Mouse (Mus musculus): ENCODE results near the gene Olfr322. TPM values are rescaled to one million over a fixed set of nuclear protein-coding genes. Genes with fewer than 3 reads are reported as not detected.

Olfr322 gene
- total RNA-seq (2014; rRNA removed; ENCODE audit: low replicate concordance) (not detected in 2 replicates), polyA plus RNA-seq (2015; fragmentation: Nextera tagmentation; extraction: Ambion mirVana) (not detected in 2 replicates)

DNA sequence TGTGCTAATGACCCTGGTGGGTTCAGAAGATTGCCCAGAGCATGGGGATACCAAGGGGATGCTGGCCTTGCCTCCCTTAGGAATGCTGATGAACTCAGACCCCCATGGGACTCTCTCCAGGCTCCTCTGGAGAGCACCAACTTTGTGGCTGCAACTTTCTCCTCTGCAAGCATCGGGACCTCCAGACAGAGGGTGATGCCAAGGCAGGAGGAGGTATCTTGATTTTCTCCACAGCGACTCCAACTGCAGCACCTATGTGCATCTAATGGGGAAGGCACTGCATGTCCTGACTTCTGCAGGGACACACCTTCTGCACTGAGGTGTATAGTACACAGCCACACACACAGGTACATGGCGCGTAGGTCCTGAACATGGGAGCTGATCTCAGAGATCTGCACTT lies at the start of gene Olfr322:
TSS of gene Olfr322 (plus strand) at position 187 of the 400 bp plus-strand sequence.
- no peaks in the 10 kb centered on the region for H3K27me3 ChIP-seq (ENCODE audit: control insufficient read depth, insufficient read depth, low read length)
- H3K4me1 ChIP-seq (ENCODE audit: control insufficient read depth, insufficient read depth) = no peaks in the 10 kb centered on the region
- WGBS = 80% methylated on average over 4 of the region's 4 CpGs
- no peak within 1 kb of the TSS for H3K9ac ChIP-seq (replicated peaks; ENCODE audit: low read depth, low read length)
- DNase-seq (ENCODE audit: low spot score) (no peak), ATAC-seq (ENCODE audit: insufficient read depth, low read depth) (no peak)
- no peaks in the 10 kb centered on the region for H3K36me3 ChIP-seq (replicated peaks; ENCODE audit: control insufficient read depth, insufficient read depth, low read length)
- H3K9me3 ChIP-seq (replicated peaks; ENCODE audit: control insufficient read depth, low read length) = no peaks in the 10 kb centered on the region
- H3K27ac ChIP-seq (ENCODE audit: low read depth) = no peak within 1 kb of the TSS
- TF ChIP-seq CTCF (IDR thresholded peaks at IDR 0.05; ENCODE audit: low read depth) = no peak
- no peak for TF ChIP-seq EP300 (IDR thresholded peaks at IDR 0.05; ENCODE audit: low read depth)
- no peak within 1 kb of the TSS for H3K4me3 ChIP-seq (ENCODE audit: low read depth, low read length)
- no peak within 1 kb of the TSS for H3K4me2 ChIP-seq (ENCODE audit: low read depth, low read length)

GRCm38 (mm10) chr11:58613359-58613758 lies 45.2 kb upstream of the Olfr322 start:
- H3K27ac ChIP-seq (ENCODE audit: low read depth) = no peak overlapping the region
- ATAC-seq (ENCODE audit: insufficient read depth, low read depth) (no peak), DNase-seq (ENCODE audit: low spot score) (no peak)
- no peak for TF ChIP-seq EP300 (IDR thresholded peaks at IDR 0.05; ENCODE audit: low read depth)
- TF ChIP-seq CTCF (IDR thresholded peaks at IDR 0.05; ENCODE audit: low read depth) = no peak
- no peaks in the 10 kb centered on the region for H3K36me3 ChIP-seq (replicated peaks; ENCODE audit: control insufficient read depth, insufficient read depth, low read length)
- no peaks in the 10 kb centered on the region for H3K27me3 ChIP-seq (ENCODE audit: control insufficient read depth, insufficient read depth, low read length)
- no peak overlapping the region for H3K9ac ChIP-seq (replicated peaks; ENCODE audit: low read depth, low read length)
- 57% methylated on average over 3 of the region's 3 CpGs for WGBS
- no peaks in the 10 kb centered on the region for H3K4me1 ChIP-seq (ENCODE audit: control insufficient read depth, insufficient read depth)
- H3K9me3 ChIP-seq (replicated peaks; ENCODE audit: control insufficient read depth, low read length) = no peaks in the 10 kb centered on the region
- H3K4me3 ChIP-seq (ENCODE audit: low read depth, low read length) = no peak overlapping the region
- H3K4me2 ChIP-seq (ENCODE audit: low read depth, low read length) = no peak overlapping the region

GRCm38 (mm10) chr11:58614526-58614925 lies 44.1 kb upstream of the Olfr322 start:
- no peak overlapping the region for H3K4me3 ChIP-seq (ENCODE audit: low read depth, low read length)
- DNase-seq (ENCODE audit: low spot score) (no peak), ATAC-seq (ENCODE audit: insufficient read depth, low read depth) (no peak)
- no peak for TF ChIP-seq EP300 (IDR thresholded peaks at IDR 0.05; ENCODE audit: low read depth)
- TF ChIP-seq CTCF (IDR thresholded peaks at IDR 0.05; ENCODE audit: low read depth) = no peak
- H3K4me2 ChIP-seq (ENCODE audit: low read depth, low read length) = no peak overlapping the region
- no peak overlapping the region for H3K9ac ChIP-seq (replicated peaks; ENCODE audit: low read depth, low read length)
- H3K9me3 ChIP-seq (replicated peaks; ENCODE audit: control insufficient read depth, low read length) = no peaks in the 10 kb centered on the region
- no peak overlapping the region for H3K27ac ChIP-seq (ENCODE audit: low read depth)
- H3K27me3 ChIP-seq (ENCODE audit: control insufficient read depth, insufficient read depth, low read length) = no peaks in the 10 kb centered on the region
- no peaks in the 10 kb centered on the region for H3K36me3 ChIP-seq (replicated peaks; ENCODE audit: control insufficient read depth, insufficient read depth, low read length)
- H3K4me1 ChIP-seq (ENCODE audit: control insufficient read depth, insufficient read depth) = no peaks in the 10 kb centered on the region

GRCm38 (mm10) chr11:58615975-58616374 lies 42.6 kb upstream of the Olfr322 start, which contains the start of gene 2210407C18Rik:
2210407C18Rik (minus strand) TSS chr11:58616075.
- no peaks in the 10 kb centered on the region for H3K4me1 ChIP-seq (ENCODE audit: control insufficient read depth, insufficient read depth)
- H3K4me2 ChIP-seq (ENCODE audit: low read depth, low read length) = no peak within 1 kb of the TSS

GRCm38 (mm10) chr11:58618369-58618768 lies 40.2 kb upstream of the Olfr322 start:
- H3K27me3 ChIP-seq (ENCODE audit: control insufficient read depth, insufficient read depth, low read length) = no peaks in the 10 kb centered on the region

More at GRCm38 (mm10) chr11:58615975-58616374, 42.6 kb upstream of the Olfr322 start, which contains the start of gene 2210407C18Rik:
- Histone ChIP-seq H3K9me3 (replicated peaks; ENCODE audit: control insufficient read depth, low read length) (no peaks in the 10 kb centered on the region), H3K27me3 (ENCODE audit: control insufficient read depth, insufficient read depth, low read length) (no peaks in the 10 kb centered on the region), H3K36me3 (replicated peaks; ENCODE audit: control insufficient read depth, insufficient read depth, low read length) (no peaks in the 10 kb centered on the region), H3K27ac (ENCODE audit: low read depth) (no peak within 1 kb of the TSS), H3K9ac (replicated peaks; ENCODE audit: low read depth, low read length) (no peak within 1 kb of the TSS), H3K4me3 (ENCODE audit: low read depth, low read length) (no peak within 1 kb of the TSS)
- TF ChIP-seq EP300 (IDR thresholded peaks at IDR 0.05; ENCODE audit: low read depth) = no peak
- no peak for TF ChIP-seq CTCF (IDR thresholded peaks at IDR 0.05; ENCODE audit: low read depth)
- no peak for DNase-seq (ENCODE audit: low spot score)
- ATAC-seq (ENCODE audit: insufficient read depth, low read depth) = no peak
- 87% methylated on average over 4 of the region's 4 CpGs for WGBS

GRCm38 (mm10) chr11:58618793-58619192 lies 39.8 kb upstream of the Olfr322 start:
- DNase-seq (ENCODE audit: low spot score) = no peak
- no peaks in the 10 kb centered on the region for H3K4me1 ChIP-seq (ENCODE audit: control insufficient read depth, insufficient read depth)
- H3K9me3 ChIP-seq (replicated peaks; ENCODE audit: control insufficient read depth, low read length) = no peaks in the 10 kb centered on the region
- ATAC-seq (ENCODE audit: insufficient read depth, low read depth) = no peak
- H3K9ac ChIP-seq (replicated peaks; ENCODE audit: low read depth, low read length) = no peak overlapping the region
- TF ChIP-seq CTCF (IDR thresholded peaks at IDR 0.05; ENCODE audit: low read depth) (no peak), EP300 (IDR thresholded peaks at IDR 0.05; ENCODE audit: low read depth) (no peak)
- H3K4me3 ChIP-seq (ENCODE audit: low read depth, low read length) = no peak overlapping the region
- no peak overlapping the region for H3K27ac ChIP-seq (ENCODE audit: low read depth)
- no peak overlapping the region for H3K4me2 ChIP-seq (ENCODE audit: low read depth, low read length)
- H3K27me3 ChIP-seq (ENCODE audit: control insufficient read depth, insufficient read depth, low read length) = no peaks in the 10 kb centered on the region
- 76% methylated on average over 6 of the region's 6 CpGs for WGBS
- H3K36me3 ChIP-seq (replicated peaks; ENCODE audit: control insufficient read depth, insufficient read depth, low read length) = no peaks in the 10 kb centered on the region

More at GRCm38 (mm10) chr11:58618369-58618768, 40.2 kb upstream of the Olfr322 start:
- H3K27ac ChIP-seq (ENCODE audit: low read depth) = no peak overlapping the region
- no peaks in the 10 kb centered on the region for H3K9me3 ChIP-seq (replicated peaks; ENCODE audit: control insufficient read depth, low read length)
- ATAC-seq (ENCODE audit: insufficient read depth, low read depth) (no peak), DNase-seq (ENCODE audit: low spot score) (no peak)
- H3K9ac ChIP-seq (replicated peaks; ENCODE audit: low read depth, low read length) = no peak overlapping the region
- no peak for TF ChIP-seq EP300 (IDR thresholded peaks at IDR 0.05; ENCODE audit: low read depth)
- no peak for TF ChIP-seq CTCF (IDR thresholded peaks at IDR 0.05; ENCODE audit: low read depth)
- H3K4me3 ChIP-seq (ENCODE audit: low read depth, low read length) = no peak overlapping the region
- no peaks in the 10 kb centered on the region for H3K4me1 ChIP-seq (ENCODE audit: control insufficient read depth, insufficient read depth)
- 45% methylated on average over 3 of the region's 3 CpGs for WGBS
- no peaks in the 10 kb centered on the region for H3K36me3 ChIP-seq (replicated peaks; ENCODE audit: control insufficient read depth, insufficient read depth, low read length)
- H3K4me2 ChIP-seq (ENCODE audit: low read depth, low read length) = no peak overlapping the region

Measured in heart, postnatal 0 days (tissue).